Mouse (Mus musculus): ENCODE results near the gene Olfr347. TPM values are rescaled to one million over a fixed set of nuclear protein-coding genes. Genes with fewer than 3 reads are reported as not detected.

The Olfr347 gene
- polyA plus RNA-seq (2012; rRNA removed): not detected in 2 replicates

- no peak within 1 kb of the TSS for H3K27ac ChIP-seq (ENCODE audit: insufficient read depth, low read length)
- H3K4me3 ChIP-seq (ENCODE audit: insufficient read depth, low read length): no peak within 1 kb of the TSS
- no peaks in the 10 kb centered on the region for H3K4me1 ChIP-seq (ENCODE audit: control insufficient read depth, insufficient read depth, low read length)
- TF ChIP-seq CTCF (IDR thresholded peaks at IDR 0.05; ENCODE audit: extremely low read depth, insufficient read depth, low read length) (no peak), POLR2A (IDR thresholded peaks at IDR 0.05; ENCODE audit: extremely low read depth, insufficient read depth, low read length) (no peak)
Measured at GRCm38 (mm10) chr2:36731602-36732001, at the start of gene Olfr347. TSS of gene Olfr347 (plus strand) at chr2:36731902.

- Histone ChIP-seq H3K27ac (ENCODE audit: insufficient read depth, low read length) (no peak within 1 kb of the TSS), H3K4me1 (ENCODE audit: control insufficient read depth, insufficient read depth, low read length) (no peaks in the 10 kb centered on the region), H3K4me3 (ENCODE audit: insufficient read depth, low read length) (no peak within 1 kb of the TSS)
- TF ChIP-seq POLR2A (IDR thresholded peaks at IDR 0.05; ENCODE audit: extremely low read depth, insufficient read depth, low read length): no peak
- no peak for TF ChIP-seq CTCF (IDR thresholded peaks at IDR 0.05; ENCODE audit: extremely low read depth, insufficient read depth, low read length)
Measured at GRCm38 (mm10) chr2:36685488-36685887, 46.2 kb upstream of the Olfr347 start, which contains the start of gene Olfr346. TSS of gene Olfr346 (plus strand) at chr2:36685788.

GRCm38 (mm10) chr2:36736226-36736625, 4.5 kb downstream of the Olfr347 start:
- Histone ChIP-seq H3K27ac (ENCODE audit: insufficient read depth, low read length) (no peak overlapping the region), H3K4me3 (ENCODE audit: insufficient read depth, low read length) (no peak overlapping the region), H3K4me1 (ENCODE audit: control insufficient read depth, insufficient read depth, low read length) (no peaks in the 10 kb centered on the region)
- TF ChIP-seq CTCF (IDR thresholded peaks at IDR 0.05; ENCODE audit: extremely low read depth, insufficient read depth, low read length) (no peak), POLR2A (IDR thresholded peaks at IDR 0.05; ENCODE audit: extremely low read depth, insufficient read depth, low read length) (no peak)

GRCm38 (mm10) chr2:36783976-36784375, 52.3 kb downstream of the Olfr347 start, which contains the start of gene Olfr348:
TSS of gene Olfr348 (plus strand) at chr2:36784276.
- Histone ChIP-seq H3K4me1 (ENCODE audit: control insufficient read depth, insufficient read depth, low read length) (no peaks in the 10 kb centered on the region), H3K27ac (ENCODE audit: insufficient read depth, low read length) (no peak within 1 kb of the TSS), H3K4me3 (ENCODE audit: insufficient read depth, low read length) (no peak within 1 kb of the TSS)
- TF ChIP-seq CTCF (IDR thresholded peaks at IDR 0.05; ENCODE audit: extremely low read depth, insufficient read depth, low read length) (no peak), POLR2A (IDR thresholded peaks at IDR 0.05; ENCODE audit: extremely low read depth, insufficient read depth, low read length) (no peak)

Other genes with a start within 250 kb of the Olfr347 start
- gene Olfr341, start 249.4 kb upstream of the Olfr347 start, polyA plus RNA-seq (2012; rRNA removed): not detected in 2 replicates
- gene Olfr342, start 206.9 kb upstream of the Olfr347 start, polyA plus RNA-seq (2012; rRNA removed): not detected in 2 replicates
- gene Olfr344, start 165.2 kb upstream of the Olfr347 start, polyA plus RNA-seq (2012; rRNA removed): 0.02 TPM in 1 of 2 replicates, not detected in the other
- gene Olfr345, start 91.9 kb upstream of the Olfr347 start, polyA plus RNA-seq (2012; rRNA removed): not detected in 2 replicates
- not detected in 2 replicates for gene Olfr346, start 46.1 kb upstream of the Olfr347 start, polyA plus RNA-seq (2012; rRNA removed)
- not detected in 2 replicates for gene Olfr348, start 52.4 kb downstream of the Olfr347 start, polyA plus RNA-seq (2012; rRNA removed)
- not detected in 2 replicates for gene Olfr50, start 58.6 kb downstream of the Olfr347 start, polyA plus RNA-seq (2012; rRNA removed)
- gene Olfr3, start 85.1 kb downstream of the Olfr347 start, polyA plus RNA-seq (2012; rRNA removed): not detected in 2 replicates
- not detected in 2 replicates for gene Olfr350, start 114.4 kb downstream of the Olfr347 start, polyA plus RNA-seq (2012; rRNA removed)
- gene Olfr351, start 130.8 kb downstream of the Olfr347 start, polyA plus RNA-seq (2012; rRNA removed): not detected in 2 replicates
- not detected in 2 replicates for gene Olfr352, start 136.6 kb downstream of the Olfr347 start, polyA plus RNA-seq (2012; rRNA removed)
- gene Olfr353, start 161.0 kb downstream of the Olfr347 start, polyA plus RNA-seq (2012; rRNA removed): not detected in 2 replicates
- gene Olfr354, start 173.8 kb downstream of the Olfr347 start, polyA plus RNA-seq (2012; rRNA removed): not detected in 2 replicates
- gene Olfr355, start 197.0 kb downstream of the Olfr347 start, polyA plus RNA-seq (2012; rRNA removed): not detected in 2 replicates
- not detected in 2 replicates for gene Olfr356, start 205.2 kb downstream of the Olfr347 start, polyA plus RNA-seq (2012; rRNA removed)